9 mouse cellular contexts compared by ENCODE assay signal in the genomic region with DNA sequence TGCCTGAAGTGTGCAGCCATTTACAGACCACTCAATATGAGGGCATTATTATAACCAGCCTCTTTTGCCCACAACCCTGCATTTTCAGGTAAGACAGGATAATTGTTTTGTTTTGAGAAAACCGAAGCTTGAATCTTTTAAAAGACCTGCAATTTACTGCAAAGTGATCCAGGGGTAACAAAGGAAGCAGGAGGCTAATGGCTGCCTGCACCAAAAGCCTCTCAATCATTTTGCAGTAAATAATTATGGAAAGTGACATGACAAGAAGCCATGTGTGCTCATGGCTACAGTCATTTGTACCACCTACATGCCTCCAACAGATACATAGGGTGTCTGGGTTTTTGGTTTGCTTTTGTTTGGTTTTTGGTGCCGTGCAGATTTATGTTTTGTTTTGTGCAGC. TPM values are rescaled to one million over a fixed set of nuclear protein-coding genes. Genes with fewer than 3 reads are reported as not detected.
DNase-seq lines count a peak whose midpoint lies in the region; ATAC-seq and TF ChIP-seq lines count a peak whose summit lies in the region.
"Had no signal": no experiment of that assay in that cellular context is flagged by ENCODE, and none has a peak within 500 bp of the region (broad histone marks: within the 10 kb centered on the region; RNA-seq: fewer than 3 reads in every experiment).

No protein-coding gene starts in this region.

- H3K4me3 ChIP-seq in erythroblast, embryonic 14.5 days (replicated peaks) = peak overlapping the region; percentile 87
- H3K4me3 ChIP-seq in C2C12 (ENCODE audit: insufficient read depth, poor library complexity, severe bottlenecking) = peak overlapping the region; percentile 85
- H3K4me3 ChIP-seq in forebrain, postnatal 0 days (ENCODE audit: low read depth, low read length) = peak overlapping the region; percentile 84
- H3K4me3 ChIP-seq in liver, embryonic 15.5 days (replicated peaks) = peak overlapping the region; percentile 46

- no peaks in the 10 kb centered on the region for H3K9me3 ChIP-seq in erythroblast, embryonic 14.5 days (ENCODE audit: control insufficient read depth, low read length)
- no peaks in the 10 kb centered on the region for H3K9me3 ChIP-seq in forebrain, postnatal 0 days (ENCODE audit: low read length)
- H3K9me3 ChIP-seq in liver, embryonic 15.5 days (replicated peaks) = no peaks in the 10 kb centered on the region

- peak overlapping the region; percentile 82 for H3K4me2 ChIP-seq in forebrain, postnatal 0 days (ENCODE audit: low read depth)
- peak overlapping the region; percentile 91 for H3K4me2 ChIP-seq in liver, embryonic 15.5 days

- no peak for ATAC-seq in erythroblast, adult 5-6 weeks (replicated peaks; ENCODE audit: low FRiP score, poor library complexity, severe bottlenecking)
- no peak for ATAC-seq in forebrain, postnatal 0 days
- ATAC-seq in liver, embryonic 15.5 days (ENCODE audit: insufficient read depth) = no peak

- peak overlapping the region; percentile 23 for H3K9ac ChIP-seq in forebrain, postnatal 0 days
- H3K9ac ChIP-seq in liver, embryonic 15.5 days = 0 out of 2 replicates have a peak overlapping the region, but pooled peaks have one; percentile 27

- H3K79me3 ChIP-seq in C2C12 (ENCODE audit: low read depth) = peaks cover 87% of the 10 kb centered on the region

- no peaks in the 10 kb centered on the region for H3K27me3 ChIP-seq in erythroblast, embryonic 14.5 days (ENCODE audit: control insufficient read depth)
- H3K27me3 ChIP-seq in C2C12 (ENCODE audit: control insufficient read depth, insufficient read depth, insufficient read length) = no peaks in the 10 kb centered on the region
- no peaks in the 10 kb centered on the region for H3K27me3 ChIP-seq in forebrain, postnatal 0 days (ENCODE audit: insufficient read depth, low read length)
- H3K27me3 ChIP-seq in liver, embryonic 15.5 days = no peaks in the 10 kb centered on the region

- H3K27ac ChIP-seq in forebrain, postnatal 0 days (ENCODE audit: low read depth, low read length) = no peak overlapping the region
- H3K27ac ChIP-seq in liver, embryonic 15.5 days (replicated peaks) = no peak overlapping the region

- peak overlapping the region; percentile 66 for H3ac ChIP-seq in C2C12 (ENCODE audit: control insufficient read depth, insufficient read length, low read depth)

- 31% methylated on average over 2 of the region's 2 CpGs for WGBS in forebrain, postnatal 0 days
- WGBS in liver, embryonic 15.5 days (ENCODE audit: insufficient replicate concordance) = 65% methylated on average over 2 of the region's 2 CpGs

- no peak for DNase-seq in forebrain, postnatal 0 days
- no peak for DNase-seq in thymus, postnatal 36 days
- DNase-seq in left cerebral cortex, adult 8-10 months (ENCODE audit: low spot score in 2 of 2) = no peak
- no peak for DNase-seq in cerebellum, adult 9-10 months
- DNase-seq: adrenal gland, adult 8-10 months had no signal

- TF ChIP-seq CTCF in C2C12 (IDR thresholded peaks at IDR 0.05; ENCODE audit: control insufficient read depth, insufficient read depth, insufficient read length) = no peak
- TF ChIP-seq CTCF in forebrain, postnatal 0 days (IDR thresholded peaks at IDR 0.05; ENCODE audit: low read depth) = no peak

- H3K36me3 ChIP-seq in erythroblast, embryonic 14.5 days (ENCODE audit: control insufficient read depth) = peaks cover 78% of the 10 kb centered on the region
- peaks cover 86% of the 10 kb centered on the region for H3K36me3 ChIP-seq in C2C12 (ENCODE audit: control insufficient read depth, insufficient read depth)
- H3K36me3 ChIP-seq in forebrain, postnatal 0 days (ENCODE audit: insufficient read depth) = peaks cover 18% of the 10 kb centered on the region
- H3K36me3 ChIP-seq in liver, embryonic 15.5 days (replicated peaks) = peaks cover 39% of the 10 kb centered on the region

- peaks cover 97% of the 10 kb centered on the region for H3K79me2 ChIP-seq in C2C12 (ENCODE audit: control insufficient read depth, insufficient read depth)

- H3K4me1 ChIP-seq in erythroblast, embryonic 14.5 days (ENCODE audit: control insufficient read depth) = peaks cover 44% of the 10 kb centered on the region
- peaks cover 28% of the 10 kb centered on the region for H3K4me1 ChIP-seq in forebrain, postnatal 0 days (ENCODE audit: insufficient read depth)
- H3K4me1 ChIP-seq in liver, embryonic 15.5 days (replicated peaks) = peaks cover 46% of the 10 kb centered on the region

TF ChIP-seq in C2C12, 6 proteins besides CTCF, POLR2A, EP300 and RAD21:
- no peak for TF ChIP-seq FOSL1 (IDR thresholded peaks at IDR 0.05; ENCODE audit: insufficient read depth, low read length, poor library complexity, severe bottlenecking)
- no peak for TF ChIP-seq MYOD1 (IDR thresholded peaks at IDR 0.05; ENCODE audit: control insufficient read depth, insufficient read length, low read depth)
- TF ChIP-seq USF1 (IDR thresholded peaks at IDR 0.05; ENCODE audit: low read depth) = no peak
- no peak for TF ChIP-seq MAX (IDR thresholded peaks at IDR 0.05)
- TF ChIP-seq CEBPB (IDR thresholded peaks at IDR 0.05; ENCODE audit: low read depth) = no peak
- no peak for TF ChIP-seq MYOG (IDR thresholded peaks at IDR 0.05; ENCODE audit: control insufficient read depth, extremely low read depth, insufficient read length)

RNA-seq across cellular contexts. Expression of a gene that starts 4.7 kb away (rescaled TPM):
- polyA plus RNA-seq in erythroblast, embryonic 14.5 days (2012) = 0.79 and 0.95 TPM in 2 replicates
- 16.1 and 21.9 TPM in 2 replicates for total RNA-seq in erythroblast, adult 5-6 weeks (2015; ENCODE audit: low replicate concordance)
- total RNA-seq in erythroblast, adult 5-6 weeks (2017; ENCODE audit: low replicate concordance) = 13.0 and 19.0 TPM in 2 replicates
- 41.0 TPM for polyA plus RNA-seq in C2C12 (2012; fragmentation: generic; extraction: Trizol)
- total RNA-seq in forebrain, postnatal 0 days (2014; rRNA removed) = 49.9 and 53.5 TPM in 2 replicates
- polyA plus RNA-seq in forebrain, postnatal 0 days (2015; fragmentation: Nextera tagmentation; extraction: Ambion mirVana) = 10.9 and 18.6 TPM in 2 replicates
- 7.6 TPM in 2 replicates for polyA plus RNA-seq in liver, embryonic 15.5 days (2015; fragmentation: Nextera tagmentation; extraction: Ambion mirVana)
- 100 to 1,000 TPM; 221 to 283 (median 254) TPM for total RNA-seq in left cerebral cortex, adult 8-10 months (2022)

RNA-seq across cellular contexts. Expression of a gene that starts 26.8 kb away (rescaled TPM):
- 4.5 and 8.0 TPM in 2 replicates for polyA plus RNA-seq in erythroblast, embryonic 14.5 days (2012)
- total RNA-seq in erythroblast, adult 5-6 weeks (2015; ENCODE audit: low replicate concordance) = 53.3 and 54.0 TPM in 2 replicates
- total RNA-seq in erythroblast, adult 5-6 weeks (2017; ENCODE audit: low replicate concordance) = 32.3 and 44.9 TPM in 2 replicates
- polyA plus RNA-seq in C2C12 (2012; fragmentation: generic; extraction: Trizol) = 153 TPM
- total RNA-seq in forebrain, postnatal 0 days (2014; rRNA removed) = 55.3 and 68.0 TPM in 2 replicates
- 185 and 235 TPM in 2 replicates for polyA plus RNA-seq in forebrain, postnatal 0 days (2015; fragmentation: Nextera tagmentation; extraction: Ambion mirVana)
- 109 and 118 TPM in 2 replicates for polyA plus RNA-seq in liver, embryonic 15.5 days (2015; fragmentation: Nextera tagmentation; extraction: Ambion mirVana)
- total RNA-seq in left cerebral cortex, adult 8-10 months (2022) = 10 to 100 TPM; 37.9 to 41.3 (median 39.0) TPM

RNA-seq across cellular contexts. Expression of a gene that starts 49.7 kb away (rescaled TPM):
- polyA plus RNA-seq in erythroblast, embryonic 14.5 days (2012) = 0.15 and 0.20 TPM in 2 replicates
- total RNA-seq in erythroblast, adult 5-6 weeks (2015; ENCODE audit: low replicate concordance) = 19.2 and 20.8 TPM in 2 replicates
- total RNA-seq in erythroblast, adult 5-6 weeks (2017; ENCODE audit: low replicate concordance) = 18.7 and 20.8 TPM in 2 replicates
- 0.04 TPM for polyA plus RNA-seq in C2C12 (2012; fragmentation: generic; extraction: Trizol)
- 0.23 and 0.90 TPM in 2 replicates for total RNA-seq in forebrain, postnatal 0 days (2014; rRNA removed)
- polyA plus RNA-seq in forebrain, postnatal 0 days (2015; fragmentation: Nextera tagmentation; extraction: Ambion mirVana) = 0.24 and 0.75 TPM in 2 replicates
- polyA plus RNA-seq in liver, embryonic 15.5 days (2015; fragmentation: Nextera tagmentation; extraction: Ambion mirVana) = 9.4 and 9.6 TPM in 2 replicates
- 1 to 10 TPM in 1 of 4 experiments, under 1 TPM in 3; 0.44 to 1.3 (median 0.67) TPM for total RNA-seq in left cerebral cortex, adult 8-10 months (2022)

RNA-seq across cellular contexts. Expression of a gene that starts 55.8 kb away (rescaled TPM):
- 5.4 and 5.5 TPM in 2 replicates for polyA plus RNA-seq in erythroblast, embryonic 14.5 days (2012)
- 1,176 and 1,185 TPM in 2 replicates for total RNA-seq in erythroblast, adult 5-6 weeks (2015; ENCODE audit: low replicate concordance)
- total RNA-seq in erythroblast, adult 5-6 weeks (2017; ENCODE audit: low replicate concordance) = 351 and 513 TPM in 2 replicates
- 4,929 TPM for polyA plus RNA-seq in C2C12 (2012; fragmentation: generic; extraction: Trizol)
- 3,025 and 4,002 TPM in 2 replicates for total RNA-seq in forebrain, postnatal 0 days (2014; rRNA removed)
- polyA plus RNA-seq in forebrain, postnatal 0 days (2015; fragmentation: Nextera tagmentation; extraction: Ambion mirVana) = 5,423 and 7,006 TPM in 2 replicates
- polyA plus RNA-seq in liver, embryonic 15.5 days (2015; fragmentation: Nextera tagmentation; extraction: Ambion mirVana) = 2,223 and 2,518 TPM in 2 replicates
- total RNA-seq in left cerebral cortex, adult 8-10 months (2022) = 1,000 to 10,000 TPM; 1,587 to 1,877 (median 1,701) TPM

Comparison
In these comparisons a context has a peak if more than half of its experiments do, and no peak if none do; other contexts are left out.
1. RNA of a gene that starts 26.8 kb away (polyA plus RNA-seq): 185 to 235 TPM in forebrain, postnatal 0 days, 153 TPM in C2C12 (single experiment) and 109 to 118 TPM in liver, embryonic 15.5 days; 4.5 to 8.0 TPM in erythroblast, embryonic 14.5 days; every median in the first group is over 10 times any median in the second.
2. Peak in every context shown above with its lines, with median percentiles within 50 percentile points of each other: H3K4me3 ChIP-seq.